Mouse (Mus musculus) spleen, adult 2 months (tissue): Measurements from ENCODE around the gene Ahcyl2. TPM values are rescaled to one million over a fixed set of nuclear protein-coding genes. Genes with fewer than 3 reads are reported as not detected.

Experiments used
- DNase-seq, 2 experiments: peaks; one replicate each; pipeline versions ENCODE4 v3.0.0 to v3.0.0-alpha.2; 2012 to 2021; ENCODE audit warnings: low spot score in 2 of 2, low read depth in 1 of 2
- H3K27ac ChIP-seq: fragments of 200-500 bp; 2 replicates; pipeline ENCODE4 v1.5.1; 2012; ENCODE audit warnings: low read length, inconsistent platforms; ENCODE audit not compliant: insufficient read depth
- H3K27me3 ChIP-seq: fragments of 200-500 bp; 2 replicates; pipeline ENCODE4 v1.6.1; 2012; ENCODE audit warnings: mild to moderate bottlenecking, moderate library complexity, low read length, inconsistent platforms; ENCODE audit not compliant: control insufficient read depth, insufficient read depth
- H3K36me3 ChIP-seq: fragments of 200-500 bp; 2 replicates; pipeline ENCODE4 v1.6.1; 2012; ENCODE audit warnings: mild to moderate bottlenecking, low read length, inconsistent platforms; ENCODE audit not compliant: control insufficient read depth, insufficient read depth
- H3K4me1 ChIP-seq: fragments of 200-500 bp; 2 replicates; pipeline ENCODE4 v1.6.1; 2011; ENCODE audit warnings: inconsistent platforms; ENCODE audit not compliant: control insufficient read depth, insufficient read depth, insufficient read length
- H3K4me3 ChIP-seq: fragments of 200-500 bp; 2 replicates; pipeline ENCODE4 v1.5.1; 2011; ENCODE audit warnings: mild to moderate bottlenecking, inconsistent platforms; ENCODE audit not compliant: insufficient read depth, insufficient read length; ENCODE audit errors: extremely low read depth
- CTCF ChIP-seq: fragments of 200-500 bp; IDR thresholded peaks from 2 replicates; pipeline ENCODE4 v1.5.1; 2011; ENCODE audit warnings: mild to moderate bottlenecking, inconsistent platforms; ENCODE audit not compliant: insufficient read depth, insufficient read length, insufficient replicate concordance; ENCODE audit errors: extremely low read depth
- POLR2A ChIP-seq: fragments of 200-500 bp; IDR thresholded peaks from 2 replicates; pipeline ENCODE4 v1.6.1; 2011; ENCODE audit warnings: low read depth, low read length, inconsistent platforms
- WGBS: fragments of 180-500 bp; shearing (Covaris S2); methylation state at CpG from one replicate; pipeline ENCODE4 v1.1.7; 2018; 5-methylcytosine and 5-hydroxymethylcytosine counted together
- polyA plus RNA-seq: library from polyadenylated mRNA; depleted of rRNA; stranded (reverse); fragments of >200 nt; gene quantifications from 2 replicates; pipeline ENCODE4 v1.2.3, GENCODE M21; 2012

The Ahcyl2 gene
- polyA plus RNA-seq, 1 experiment = 9.4 TPM

GRCm38 (mm10) chr6:29859344-29859743 lies 91.5 kb downstream of the Ahcyl2 start:
- Histone ChIP-seq H3K36me3 (no peaks in the 10 kb centered on the region), H3K4me1 (peaks cover 7% of the 10 kb centered on the region; the same call in 1 of the 2 replicates), H3K4me3 (no peak overlapping the region), H3K27ac (no peak overlapping the region), H3K27me3 (no peaks in the 10 kb centered on the region)
- WGBS = 97% methylated on average over 4 of the region's 4 CpGs
- no peak for DNase-seq
- TF ChIP-seq POLR2A (no peak), CTCF (no peak)

- no peaks in the 10 kb centered on the region for H3K27me3 ChIP-seq
- peaks cover 7% of the 10 kb centered on the region; the same call in 1 of the 2 replicates for H3K4me1 ChIP-seq
- peak; percentile 32 to 41 for DNase-seq
- H3K4me3 ChIP-seq = no peak overlapping the region
- no peak for TF ChIP-seq POLR2A
- peak; percentile 40; the same call in 1 of the 2 replicates for TF ChIP-seq CTCF
- WGBS = 91% methylated on average over 3 of the region's 3 CpGs
- H3K27ac ChIP-seq = no peak overlapping the region
- no peaks in the 10 kb centered on the region for H3K36me3 ChIP-seq
Observed at GRCm38 (mm10) chr6:29860238-29860637, 92.4 kb downstream of the Ahcyl2 start.

GRCm38 (mm10) chr6:29864926-29865325 lies 97.1 kb downstream of the Ahcyl2 start:
- H3K27me3 ChIP-seq = no peaks in the 10 kb centered on the region
- WGBS = 90% methylated on average over 2 of the region's 2 CpGs
- H3K27ac ChIP-seq = no peak overlapping the region
- H3K4me1 ChIP-seq = no peaks in the 10 kb centered on the region
- H3K36me3 ChIP-seq = no peaks in the 10 kb centered on the region; the same call in 1 of the 2 replicates
- DNase-seq = no peak
- H3K4me3 ChIP-seq = no peak overlapping the region
- no peak for TF ChIP-seq CTCF

- TF ChIP-seq CTCF (no peak), POLR2A (no peak)
- peaks cover 5% of the 10 kb centered on the region for H3K36me3 ChIP-seq
- DNase-seq = no peak
- H3K4me3 ChIP-seq = no peak overlapping the region
- H3K4me1 ChIP-seq = no peaks in the 10 kb centered on the region
- H3K27ac ChIP-seq = no peak overlapping the region
- 91% methylated on average over 9 of the region's 9 CpGs for WGBS
- no peaks in the 10 kb centered on the region for H3K27me3 ChIP-seq
Observed at GRCm38 (mm10) chr6:29866935-29867724, 99.3 kb downstream of the Ahcyl2 start.

- no peak for DNase-seq
- TF ChIP-seq CTCF (no peak), POLR2A (no peak)
Observed at GRCm38 (mm10) chr6:29868341-29868895, 100.6 kb downstream of the Ahcyl2 start.

GRCm38 (mm10) chr6:29873654-29874053 lies 105.8 kb downstream of the Ahcyl2 start:
- TF ChIP-seq POLR2A (no peak), CTCF (no peak)
- WGBS = 84% methylated on average over 2 of the region's 2 CpGs
- Histone ChIP-seq H3K4me1 (no peaks in the 10 kb centered on the region), H3K36me3 (peaks cover 5% of the 10 kb centered on the region), H3K27ac (no peak overlapping the region), H3K4me3 (no peak overlapping the region), H3K27me3 (no peaks in the 10 kb centered on the region)
- no peak for DNase-seq

More at GRCm38 (mm10) chr6:29868341-29868895, 100.6 kb downstream of the Ahcyl2 start:
- no peak overlapping the region for H3K4me3 ChIP-seq
- WGBS = 95% methylated on average over 2 of the region's 2 CpGs
- no peak overlapping the region for H3K27ac ChIP-seq
- H3K27me3 ChIP-seq = no peaks in the 10 kb centered on the region
- peaks cover 5% of the 10 kb centered on the region for H3K36me3 ChIP-seq
- H3K4me1 ChIP-seq = no peaks in the 10 kb centered on the region

GRCm38 (mm10) chr6:29875576-29875975 lies 107.8 kb downstream of the Ahcyl2 start:
- no peak for TF ChIP-seq POLR2A
- no peak for TF ChIP-seq CTCF
- Histone ChIP-seq H3K4me3 (no peak overlapping the region), H3K27me3 (no peaks in the 10 kb centered on the region), H3K27ac (no peak overlapping the region), H3K36me3 (peaks cover 5% of the 10 kb centered on the region), H3K4me1 (no peaks in the 10 kb centered on the region)
- DNase-seq = no peak
- WGBS = 90% methylated on average over 5 of the region's 5 CpGs
